Mouse (Mus musculus) spleen, postnatal 14 days (tissue): ENCODE measurements around the gene Fam126a.

Experiments
- DNase-seq, 2 experiments: peaks; one replicate each; pipeline ENCODE4 v3.0.0; 2021 to 2022; ENCODE audit warnings: low spot score in 2 of 2

Fam126a gene

DNA sequence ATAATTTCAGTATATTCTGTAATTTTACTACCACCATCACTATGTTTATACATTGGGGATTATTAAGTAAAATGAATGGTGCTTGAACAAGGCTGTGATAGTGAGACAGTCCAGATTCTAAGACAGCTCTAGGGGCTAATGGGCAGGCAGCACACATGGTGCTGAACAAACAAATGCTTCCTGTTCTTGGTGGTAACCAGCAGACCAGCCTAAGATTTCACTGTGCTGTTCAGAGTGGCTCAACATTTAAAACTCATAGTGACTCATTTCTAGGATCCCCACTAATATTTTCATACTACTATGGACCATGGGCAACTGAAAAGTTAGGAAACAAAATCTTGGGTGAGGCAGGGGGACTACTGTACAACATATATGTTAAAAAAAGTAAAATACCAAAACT, 10.1 kb upstream of the Fam126a start:
- no peak for DNase-seq

DNA sequence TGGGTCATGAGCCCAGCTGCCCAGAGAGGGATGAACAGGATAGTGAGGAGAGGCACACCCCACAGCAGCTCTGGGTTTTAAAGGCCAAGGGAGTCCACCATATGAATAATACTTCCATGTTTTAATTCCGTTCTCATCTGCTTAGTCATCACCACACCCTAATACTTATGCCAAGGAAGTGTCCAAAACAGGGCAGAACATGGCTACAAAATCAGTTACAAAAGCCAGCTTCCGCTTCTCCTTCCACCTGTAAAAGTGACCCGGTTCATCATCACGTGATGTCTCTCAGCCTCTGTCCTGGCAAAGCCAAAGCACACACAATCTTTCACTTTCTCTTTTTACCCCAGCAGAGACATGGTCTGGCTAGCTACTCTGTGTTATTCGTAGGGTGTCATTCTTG, 8.9 kb upstream of the Fam126a start:
- DNase-seq, result no peak

DNA sequence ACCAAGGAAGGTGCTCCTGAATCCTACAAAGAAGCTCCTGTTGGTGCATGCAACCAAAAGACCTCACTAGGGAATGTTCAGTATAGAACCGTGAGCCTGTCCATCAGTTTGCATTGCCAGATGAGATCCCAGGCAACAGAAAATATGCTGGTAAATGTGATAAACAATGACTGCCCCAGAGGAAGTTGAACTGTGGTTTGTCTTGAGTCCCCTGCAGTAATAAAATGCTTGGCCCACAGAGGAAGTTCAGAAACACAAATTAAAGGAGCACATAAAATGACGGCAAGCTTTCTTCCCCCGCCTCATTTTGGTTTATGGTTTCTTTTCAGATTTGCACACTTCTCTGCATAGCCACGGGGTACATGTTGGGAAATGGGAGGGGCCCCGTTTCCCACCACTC, 8.3 kb upstream of the Fam126a start:
- DNase-seq, result no peak

DNA sequence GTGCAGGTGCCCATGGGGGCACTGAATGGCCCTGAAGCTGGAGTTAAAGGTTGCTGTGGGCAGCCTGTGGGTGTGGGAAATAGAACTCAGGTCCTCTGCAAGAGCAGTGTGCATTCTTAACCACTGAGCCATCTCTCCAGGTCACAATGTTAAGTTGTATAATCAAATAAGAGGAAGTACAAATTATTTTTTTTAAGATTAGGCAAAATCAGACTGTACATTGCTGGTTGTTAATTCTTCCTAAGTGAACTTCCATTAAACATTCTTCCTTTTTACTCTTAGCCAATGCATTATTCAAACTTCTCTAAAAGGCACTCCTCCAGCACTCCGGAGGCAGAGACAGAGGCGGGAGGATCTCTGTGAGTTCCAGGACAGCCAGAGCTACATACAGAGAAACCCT, 7.7 kb upstream of the Fam126a start:
- no peak for DNase-seq

DNA sequence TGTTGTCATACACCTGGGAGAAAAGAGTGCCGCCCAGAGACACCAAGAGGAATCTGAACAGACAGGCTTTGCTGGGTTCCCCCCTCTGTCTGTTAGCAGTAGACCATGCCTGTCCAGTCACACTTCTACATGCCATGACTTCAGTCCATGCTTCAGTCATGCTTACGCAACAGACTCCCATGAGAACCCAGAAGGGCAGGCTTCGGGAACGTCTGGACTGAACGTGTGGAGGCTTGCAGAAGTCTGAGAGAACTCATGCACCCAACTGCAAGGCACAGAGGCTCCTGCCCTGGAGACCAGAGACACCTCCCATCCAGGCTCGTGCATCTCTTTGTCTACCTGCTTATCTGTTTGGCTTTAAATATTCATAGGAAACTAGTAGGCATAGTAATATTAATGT, 6.2 kb upstream of the Fam126a start:
- no peak for DNase-seq

DNA sequence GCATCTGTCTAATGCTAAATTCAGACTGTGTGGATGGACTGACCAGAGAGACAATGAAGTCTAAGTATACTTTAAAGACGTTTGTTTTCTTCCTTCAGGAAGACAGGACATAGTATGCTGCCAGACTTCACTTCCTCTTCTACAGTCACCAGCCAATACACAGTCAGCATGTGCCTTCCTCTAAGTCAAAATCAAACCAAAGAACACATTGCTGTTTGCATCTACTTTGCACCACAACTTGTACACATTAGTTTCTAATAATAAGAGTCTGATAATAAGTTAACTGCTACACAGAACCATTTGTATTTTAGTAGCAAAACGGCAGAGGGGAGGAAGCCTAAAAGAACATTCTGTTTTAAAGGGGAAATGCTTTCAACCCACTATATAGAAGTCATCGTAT, 4.5 kb upstream of the Fam126a start:
- DNase-seq, result no peak

DNA sequence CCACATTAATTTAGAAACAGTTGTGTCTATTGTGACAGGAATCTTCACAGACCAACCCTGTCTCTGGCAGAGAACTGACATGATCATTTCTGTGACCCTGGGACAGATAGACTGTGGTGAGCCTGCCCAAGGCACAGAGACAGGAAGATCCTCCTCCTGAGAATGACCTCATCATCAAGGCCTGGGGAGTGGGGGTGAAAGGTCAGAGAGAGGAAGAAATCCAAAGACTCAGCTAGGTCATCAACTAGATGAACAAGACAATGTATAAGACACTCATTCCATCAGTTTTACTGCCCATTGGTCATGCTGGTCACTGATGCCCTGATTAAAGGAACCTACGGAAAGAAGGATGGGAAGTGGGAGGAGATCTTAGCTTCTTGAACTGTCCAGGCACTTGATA, 3.6 kb upstream of the Fam126a start:
- no peak for DNase-seq

DNA sequence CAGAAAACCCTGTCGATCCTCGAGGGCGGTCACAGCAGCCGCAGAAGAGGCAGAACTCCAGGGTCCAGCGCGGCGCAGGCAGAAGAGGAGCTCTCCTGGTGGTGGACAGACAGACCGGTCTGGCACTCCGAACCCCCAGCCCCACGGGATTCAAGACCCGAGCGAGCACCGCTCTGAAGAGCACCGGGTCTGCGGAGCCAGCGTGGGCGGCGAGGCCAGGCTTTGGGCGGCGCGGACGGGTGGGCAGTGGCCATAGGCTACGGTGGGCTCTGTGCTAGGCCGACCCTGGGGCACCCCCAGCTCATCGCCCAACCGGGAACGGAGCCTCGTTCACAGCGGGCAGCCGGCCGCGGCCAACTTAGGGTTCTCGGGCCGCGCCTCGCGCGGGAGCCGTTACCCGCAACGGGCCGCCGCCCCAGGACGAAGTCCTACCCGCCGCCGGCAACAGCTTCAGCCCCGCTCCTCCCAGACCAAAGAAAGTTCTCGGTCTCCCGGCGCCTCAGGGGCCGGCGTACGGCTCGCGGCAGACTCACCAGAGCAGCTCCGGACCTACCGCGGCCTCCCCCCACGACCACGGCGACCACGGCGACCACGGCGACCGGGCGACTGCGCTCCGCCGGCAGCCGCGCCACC, 428 bp downstream of the Fam126a start:
- DNase-seq, result no peak

DNA sequence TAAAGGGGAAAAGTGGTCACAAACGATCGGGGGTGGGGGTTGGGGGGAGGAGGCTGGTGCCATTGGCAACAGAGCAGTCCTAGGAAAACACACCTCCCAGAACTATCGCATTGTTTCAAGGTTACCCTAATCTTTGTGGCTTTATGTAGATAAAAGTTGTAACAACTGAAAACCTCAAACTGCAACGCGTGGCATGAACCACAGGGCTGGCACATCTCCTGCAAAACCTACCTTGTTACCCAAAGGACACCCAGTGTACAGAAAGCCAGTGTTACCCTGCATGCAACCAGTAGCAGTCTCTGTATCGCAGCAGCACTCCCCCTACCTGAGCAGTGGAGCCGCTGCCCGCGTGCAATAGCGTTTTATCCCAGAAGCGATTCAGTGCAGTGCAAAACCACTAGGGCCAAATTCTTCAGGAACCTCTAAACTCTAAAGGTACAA, 1.1 kb downstream of the Fam126a start:
- DNase-seq, result peak; percentile 30 to 50

DNA sequence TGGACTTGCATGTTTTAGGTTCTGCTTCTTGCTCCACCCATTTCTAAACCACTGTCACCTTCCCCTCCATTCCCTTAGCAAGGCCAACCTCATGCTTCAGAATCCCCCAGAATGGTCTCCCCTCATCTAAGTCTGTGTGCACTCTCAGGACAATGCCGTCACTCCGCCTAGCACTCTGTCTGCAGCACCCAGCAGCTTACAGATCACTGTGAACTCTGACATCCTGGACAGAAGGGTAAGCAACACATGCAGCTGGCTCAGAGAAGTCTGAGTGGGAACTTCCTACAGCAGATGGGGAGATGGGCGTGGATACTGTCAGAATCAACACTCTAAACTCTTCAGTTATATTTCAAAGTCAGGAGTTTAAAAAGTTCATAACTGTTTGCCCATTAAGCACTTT, 5.5 kb downstream of the Fam126a start:
- no peak for DNase-seq

DNA sequence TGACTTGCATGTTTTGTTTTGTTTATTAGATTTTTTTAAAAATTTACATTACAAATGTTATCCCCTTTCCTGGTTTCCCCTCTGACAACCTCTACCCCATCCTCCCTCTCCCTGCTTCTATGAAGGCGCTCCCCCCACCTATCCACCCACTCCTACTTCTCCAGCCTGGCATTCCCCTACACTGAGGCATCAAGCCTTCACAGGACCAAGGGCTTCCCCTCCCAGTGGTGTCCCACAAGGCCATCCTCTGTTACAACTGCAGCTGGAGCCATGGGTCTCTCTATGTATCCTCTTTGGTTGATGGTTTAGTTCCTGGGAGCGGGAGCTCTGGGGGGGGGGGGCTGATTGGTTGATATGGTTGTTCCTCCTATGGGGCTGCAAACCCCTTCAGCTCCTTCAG, 7.3 kb downstream of the Fam126a start:
- DNase-seq, result no peak

DNA sequence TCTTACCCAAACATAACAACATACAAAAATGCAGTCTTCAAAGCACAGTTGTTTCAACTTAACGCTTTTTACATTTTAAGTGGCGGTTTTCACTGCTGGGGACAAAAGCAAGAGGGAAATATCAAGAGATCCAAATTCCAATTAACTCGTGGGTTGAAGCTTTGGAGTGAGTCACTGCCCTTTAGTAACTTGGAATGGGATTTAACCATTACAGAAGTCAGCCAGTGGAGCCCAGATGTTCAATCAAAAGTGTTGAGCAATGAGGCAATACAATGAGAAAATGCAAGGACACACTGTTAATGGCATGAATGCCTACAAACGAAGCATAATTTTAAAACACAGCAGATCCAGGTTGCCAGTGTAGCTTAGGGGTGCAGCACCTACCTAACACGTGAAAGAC, 8.8 kb downstream of the Fam126a start:
- no peak for DNase-seq

DNA sequence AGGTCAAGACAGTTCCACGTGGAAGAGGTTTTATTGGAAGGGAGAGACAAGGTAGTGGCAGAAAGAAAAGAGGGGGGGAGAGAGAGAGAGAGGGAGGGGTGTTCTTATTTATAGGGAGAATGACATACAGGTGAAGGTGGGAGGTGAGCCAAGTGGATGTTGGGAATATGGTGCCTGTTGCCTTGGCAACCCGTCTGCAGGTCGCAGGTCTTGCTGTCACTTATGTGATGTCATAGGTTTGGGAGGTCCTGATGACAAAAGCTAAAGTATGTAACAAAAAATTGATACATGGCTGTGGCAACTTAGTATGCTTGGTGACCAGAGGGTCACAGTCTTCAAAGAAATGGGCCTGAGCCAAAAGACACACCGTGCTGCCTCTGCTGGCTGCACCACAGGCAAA, 10.1 kb downstream of the Fam126a start:
- DNase-seq, result no peak

DNA sequence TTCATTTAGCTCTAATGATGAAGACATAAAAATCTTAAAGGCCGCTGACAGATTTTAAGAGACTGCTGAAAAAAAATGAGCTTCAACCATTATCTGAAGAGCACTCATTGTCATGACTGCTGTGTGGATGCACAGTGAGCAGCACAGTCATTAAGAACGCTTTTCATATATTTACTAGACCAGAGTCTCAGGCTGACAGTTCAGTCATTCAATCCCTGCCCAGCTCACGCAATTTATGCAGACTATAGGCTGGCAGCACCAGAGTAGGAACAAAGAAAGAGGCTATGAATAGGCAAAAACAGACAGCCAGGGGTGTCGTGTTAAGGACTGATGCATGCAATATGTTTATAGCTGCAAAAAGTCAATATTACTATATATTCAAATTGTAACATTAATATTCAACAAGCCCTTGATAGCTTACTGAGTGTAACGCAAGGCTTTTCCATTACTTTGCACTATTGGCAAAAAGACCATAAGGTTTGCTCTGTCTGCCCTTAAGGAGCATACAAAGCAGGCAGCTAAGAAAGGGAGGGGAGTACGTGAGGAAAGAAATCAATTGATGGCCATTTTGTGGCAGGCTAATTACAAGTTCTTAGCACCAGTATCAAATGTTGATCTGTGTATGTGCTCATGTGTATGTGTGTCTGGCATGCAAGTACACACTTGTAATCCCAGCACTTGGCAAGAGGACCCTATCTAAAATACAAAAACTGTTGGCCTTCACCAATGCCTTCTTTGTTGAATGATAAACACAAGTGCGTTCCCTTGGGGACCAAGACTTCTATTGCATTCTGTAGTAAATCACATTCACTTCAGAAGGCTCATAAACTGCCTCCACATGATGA, 10.9 kb downstream of the Fam126a start:
- DNase-seq, result no peak

DNA sequence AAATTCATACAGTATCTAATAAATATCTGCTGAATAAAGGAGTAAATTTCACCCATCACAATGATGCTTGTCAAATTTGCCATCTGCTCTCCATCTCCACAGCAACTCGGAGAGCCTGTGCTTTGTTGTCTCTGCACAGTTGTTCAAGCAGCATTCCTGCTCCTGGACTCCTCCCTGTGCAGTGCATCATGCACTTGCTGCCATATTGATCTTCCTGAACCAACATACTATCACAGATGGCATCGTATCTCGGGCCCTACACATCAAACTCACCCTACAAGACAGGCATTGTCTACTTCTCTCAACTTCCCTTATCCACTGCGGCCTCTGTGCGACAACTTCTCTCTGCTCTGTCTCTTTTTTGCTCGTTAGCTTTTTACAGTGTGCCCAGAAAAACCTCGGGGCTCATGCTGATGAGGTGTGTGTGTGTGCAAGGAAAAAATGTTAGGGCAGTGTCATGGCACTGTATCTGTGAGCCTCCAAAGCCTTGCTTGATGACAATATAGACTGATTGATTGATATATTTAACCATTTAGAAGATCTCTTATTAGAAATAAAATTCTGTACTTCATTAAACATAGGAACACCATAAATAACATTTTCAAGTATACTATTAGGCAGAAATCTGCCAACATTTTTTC, 11.7 kb downstream of the Fam126a start:
- no peak for DNase-seq

DNA sequence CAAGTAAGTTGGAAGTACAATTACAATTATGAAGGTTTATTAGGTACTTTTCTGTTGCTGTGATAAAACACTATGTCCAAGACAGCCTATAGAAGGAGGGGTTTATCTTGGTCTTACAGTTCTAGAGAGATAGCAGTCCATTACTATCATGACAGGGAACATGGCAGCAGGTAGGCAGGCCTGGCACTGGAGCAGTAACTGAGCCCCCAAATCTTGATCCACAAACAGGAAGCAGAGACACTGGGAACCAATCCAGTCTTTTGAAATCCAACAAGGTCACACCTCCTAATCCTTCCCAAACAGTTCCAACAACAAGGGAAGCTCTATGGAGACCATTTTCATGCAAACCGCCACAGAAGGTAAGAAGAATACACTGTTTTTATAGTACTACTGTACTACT, 13.6 kb downstream of the Fam126a start:
- DNase-seq, result no peak

DNA sequence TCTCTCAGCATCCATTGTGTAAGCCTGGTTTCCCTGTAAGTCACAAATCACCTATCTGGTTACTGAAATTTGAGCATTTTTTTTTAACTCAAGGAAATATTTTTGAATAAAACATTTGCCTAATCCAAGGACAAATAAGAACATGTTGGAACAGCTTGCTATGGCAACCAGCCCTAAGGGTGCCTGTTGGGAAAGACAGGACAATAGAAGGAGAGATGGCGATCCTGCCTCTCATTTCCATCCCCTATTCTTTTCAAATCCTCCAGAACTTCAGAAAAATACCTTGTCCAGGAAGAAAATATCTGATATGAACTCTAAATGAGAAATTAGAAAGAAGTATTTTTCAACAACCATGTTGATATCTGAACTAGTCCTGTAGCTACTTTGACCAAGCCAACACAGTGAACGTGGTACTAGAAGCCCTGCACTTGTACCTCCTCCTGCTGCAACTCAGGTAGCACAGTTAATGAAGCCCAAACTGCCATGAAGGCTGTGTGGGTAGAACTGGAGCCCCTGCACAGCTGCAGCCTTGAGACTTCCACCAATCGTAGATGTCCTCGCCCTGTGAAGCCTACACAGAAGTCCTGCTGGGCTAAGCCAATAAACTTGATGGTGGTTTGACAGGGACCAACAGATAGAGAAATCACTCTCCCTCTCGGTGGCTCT, 17.0 kb downstream of the Fam126a start:
- DNase-seq, result no peak

DNA sequence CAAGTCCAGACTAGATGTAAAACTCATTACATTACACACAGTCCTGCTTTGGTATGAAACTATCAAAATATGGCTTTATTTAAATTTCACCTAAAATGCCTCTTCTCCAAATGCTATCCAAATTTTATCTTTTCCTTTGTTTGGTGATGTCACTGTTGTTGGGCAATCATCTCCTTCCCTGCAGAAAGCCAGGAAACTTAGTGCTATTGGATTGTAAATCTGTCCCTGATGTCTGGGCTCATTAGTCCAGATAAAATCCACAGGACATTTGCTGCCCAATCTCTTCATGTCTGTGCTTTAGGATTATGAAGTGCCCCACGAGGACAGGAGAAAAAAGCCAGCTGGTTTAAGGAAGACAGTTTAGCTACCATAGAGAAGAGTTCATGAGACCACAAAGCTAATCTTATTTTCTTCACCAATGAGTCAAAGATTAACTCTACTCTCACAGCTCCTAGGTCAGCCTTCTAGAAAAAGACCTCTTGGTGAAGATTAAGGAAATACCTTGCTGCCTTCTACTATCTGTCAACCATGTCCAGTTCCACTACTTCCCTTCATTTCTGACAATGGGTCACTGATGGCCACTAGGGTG, 31.3 kb downstream of the Fam126a start:
- no peak for DNase-seq

DNA sequence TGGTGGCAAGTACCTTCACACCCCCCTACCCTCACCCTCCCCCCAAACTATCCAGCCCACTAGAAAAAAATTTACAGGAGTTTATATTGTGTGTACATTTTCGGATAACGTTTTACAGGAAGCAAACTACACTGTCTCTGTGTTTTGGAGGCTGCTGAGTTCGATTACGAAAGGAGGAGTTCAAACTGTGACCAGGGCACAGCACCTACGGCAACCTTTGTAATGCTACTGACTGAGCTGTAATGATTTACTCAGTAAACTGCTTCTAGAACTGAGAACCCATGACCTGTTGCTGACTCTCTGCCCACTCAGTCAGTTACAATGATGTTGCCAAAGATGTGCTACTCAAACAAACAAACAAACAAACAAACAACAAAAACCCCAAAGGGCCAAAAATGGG, 34.5 kb downstream of the Fam126a start:
- DNase-seq, result no peak

DNA sequence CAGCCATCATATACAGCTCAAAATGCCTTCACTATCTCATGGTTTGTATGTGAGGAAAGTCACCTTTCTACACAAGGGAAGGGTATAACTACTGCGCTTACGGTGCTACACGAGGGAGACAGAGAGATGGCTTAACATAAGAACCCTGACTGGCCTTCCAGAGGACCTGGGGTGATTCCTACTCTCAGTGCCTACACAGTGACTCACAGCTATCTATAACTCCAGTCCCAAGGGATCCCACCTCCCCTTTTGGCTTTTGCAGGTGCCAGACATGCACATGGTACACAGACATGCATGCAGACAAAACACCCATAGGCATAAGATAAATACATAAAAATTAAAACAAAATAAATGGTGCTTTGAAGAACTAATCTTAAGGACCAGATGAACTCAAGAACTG, 35.6 kb downstream of the Fam126a start:
- no peak for DNase-seq

DNA sequence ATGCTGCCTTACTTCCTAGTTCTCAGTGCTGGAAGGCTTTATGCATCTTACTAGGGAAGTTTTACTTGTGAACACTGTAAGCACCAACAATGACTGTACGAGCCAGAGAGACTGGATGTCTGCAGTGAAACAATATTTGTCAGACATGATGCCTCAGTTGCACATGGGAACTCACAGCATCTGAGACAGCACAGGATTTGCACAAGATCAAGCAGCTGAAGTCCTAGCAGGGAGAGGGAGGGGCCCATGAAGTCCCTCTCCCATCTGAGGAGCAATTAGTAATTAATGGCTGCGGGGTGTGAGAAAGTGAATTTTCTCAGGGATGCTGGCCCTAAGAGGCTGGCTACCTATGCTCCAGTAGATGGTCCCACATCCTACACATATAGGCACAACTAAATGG, 36.3 kb downstream of the Fam126a start:
- no peak for DNase-seq

DNA sequence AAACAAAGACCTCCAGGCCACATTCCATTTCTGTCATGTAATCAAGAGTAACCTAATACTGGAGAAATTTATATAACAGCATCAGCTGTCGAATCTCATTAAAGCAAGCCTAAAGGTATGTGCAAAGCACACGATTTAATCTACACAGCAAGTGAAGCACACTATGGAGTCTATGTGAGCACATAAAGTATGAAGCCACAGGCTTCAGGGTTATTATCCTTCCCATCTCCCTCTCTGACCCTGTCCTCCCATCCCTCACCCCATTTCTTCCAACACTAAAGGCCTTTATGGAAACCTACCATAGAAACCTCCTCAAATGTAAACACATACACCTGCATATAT, 37.0 kb downstream of the Fam126a start:
- no peak for DNase-seq
